Mouse (Mus musculus) heart, embryonic 11.5 days (tissue): ENCODE data around the gene Slc35e3. TPM values are rescaled to one million over a fixed set of nuclear protein-coding genes. Genes with fewer than 3 reads are reported as not detected.
"Not testable (repeated sequence)": the region's sequence is repeated elsewhere in the genome, so short reads cannot be mapped to it uniquely, and the experiment has no call there.

Experiments used
- ATAC-seq: fragments of 200-750 bp; cut with Nextera tagmentation; replicated peaks from 2 replicates; pipeline ENCODE4 v1.8.0; 2017; ENCODE audit warnings: moderate library complexity; ENCODE audit not compliant: insufficient number of reproducible peaks, low FRiP score, low TSS enrichment
- H3K27ac ChIP-seq: fragments of 300-500 bp; sonication (generic); 2 replicates; pipeline ENCODE4 v1.5.1; 2014; ENCODE audit warnings: mild to moderate bottlenecking, low read depth, low read length
- H3K27me3 ChIP-seq: fragments of 300-500 bp; sonication (generic); 2 replicates; pipeline ENCODE4 v1.6.1; 2014; ENCODE audit warnings: mild to moderate bottlenecking, low read length, mixed read lengths; ENCODE audit not compliant: control insufficient read depth, insufficient read depth
- H3K36me3 ChIP-seq: fragments of 300-500 bp; sonication (generic); 2 replicates; pipeline ENCODE4 v1.6.1; 2014; ENCODE audit warnings: mild to moderate bottlenecking, low read length, moderate library complexity, mixed read lengths; ENCODE audit not compliant: control insufficient read depth, insufficient read depth
- H3K4me1 ChIP-seq: fragments of 300-500 bp; sonication (generic); 2 replicates; pipeline ENCODE4 v1.6.1; 2014; ENCODE audit warnings: low read length; ENCODE audit not compliant: control insufficient read depth, insufficient read depth
- H3K4me2 ChIP-seq: fragments of 300-500 bp; sonication (generic); 2 replicates; pipeline ENCODE4 v1.6.1; 2014; ENCODE audit warnings: mild to moderate bottlenecking, moderate library complexity
- H3K4me3 ChIP-seq: fragments of 300-500 bp; sonication (generic); 2 replicates; pipeline ENCODE4 v1.5.1; 2014; ENCODE audit warnings: low read depth, low read length
- H3K9ac ChIP-seq: fragments of 300-500 bp; sonication (generic); 2 replicates; pipeline ENCODE4 v1.6.1; 2014; ENCODE audit warnings: mild to moderate bottlenecking, low read depth, low read length, moderate library complexity
- H3K9me3 ChIP-seq: fragments of 300-500 bp; sonication (generic); replicated peaks from 2 replicates; pipeline ENCODE4 v1.6.1; 2016; ENCODE audit warnings: low read length; ENCODE audit not compliant: control insufficient read depth
- WGBS: fragments of 180-500 bp; shearing (Covaris S2); extraction: QIAGEN DNeasy Blood & Tissue Kit; methylation state at CpG from one replicate; pipeline ENCODE4 v1.1.7; 2014; ENCODE audit not compliant: insufficient replicate concordance; 5-methylcytosine and 5-hydroxymethylcytosine counted together
- polyA plus RNA-seq: library from polyadenylated mRNA; unstranded; fragments of >200 nt; fragmentation: Nextera tagmentation; extraction: Ambion mirVana; gene quantifications from 2 replicates; pipeline ENCODE4 v1.2.1, GENCODE M21; 2014

Slc35e3 gene
- polyA plus RNA-seq, 1 experiment from 2014 or later: 6.9 TPM

DNA sequence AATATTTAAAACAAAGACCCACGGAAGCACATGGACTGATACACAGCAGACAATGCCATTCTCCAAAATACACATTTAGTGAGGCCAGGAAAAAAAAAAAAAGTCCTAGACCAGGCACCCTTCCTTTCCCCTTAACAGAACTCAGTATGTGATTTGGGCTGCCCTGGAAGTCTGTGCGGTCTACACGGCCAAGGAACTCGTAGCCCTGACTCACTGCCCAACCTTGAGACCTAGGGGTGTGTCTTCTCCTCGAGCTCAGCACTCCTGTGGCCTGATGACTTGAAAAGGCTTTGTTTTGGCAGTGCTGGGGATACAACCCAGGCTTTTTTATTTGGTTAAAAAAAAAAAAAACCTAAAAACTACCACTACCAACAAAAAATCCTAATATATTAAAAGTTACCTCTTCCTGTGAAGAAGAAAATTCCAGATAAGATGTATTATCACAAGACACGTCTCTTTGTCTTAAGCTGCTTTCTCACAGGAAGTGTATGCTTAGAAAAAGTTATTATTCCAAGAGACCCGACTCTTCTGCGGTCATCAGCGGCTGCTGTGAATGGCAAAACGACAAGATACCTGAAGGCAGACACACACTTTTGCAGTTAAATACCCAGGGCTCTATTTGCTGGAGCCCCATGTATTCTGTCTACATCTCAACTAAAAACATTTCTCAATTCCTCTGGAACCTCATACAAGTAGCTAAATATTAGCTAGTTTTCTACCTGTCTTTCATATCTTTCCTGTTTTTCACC, 11.9 kb downstream of the Slc35e3 start:
- 54% methylated on average over 9 of the region's 10 CpGs for WGBS
- not testable (repeated sequence) for ATAC-seq, H3K4me2 ChIP-seq, H3K4me3 ChIP-seq, H3K9ac ChIP-seq, H3K27ac ChIP-seq, H3K27me3 ChIP-seq, H3K36me3 ChIP-seq, H3K9me3 ChIP-seq, H3K4me1 ChIP-seq

DNA sequence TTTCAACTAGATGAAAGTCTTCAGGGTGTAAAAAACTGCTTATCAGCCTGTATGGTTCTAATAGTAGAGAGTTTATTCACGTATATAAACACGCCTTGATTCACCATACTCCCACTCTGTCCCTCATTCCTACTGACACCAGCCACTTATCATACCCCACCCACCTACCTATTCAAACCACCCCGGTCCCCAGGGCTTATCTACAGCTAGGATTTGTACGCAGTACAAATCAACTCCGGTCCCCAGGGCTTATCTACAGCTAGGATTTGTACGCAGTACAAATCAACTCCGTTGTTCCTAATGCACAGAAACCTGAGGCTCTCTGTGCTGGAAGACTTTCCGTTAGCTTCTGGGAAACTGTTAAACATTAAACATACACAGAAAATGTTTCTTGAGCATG, 12.5 kb downstream of the Slc35e3 start:
- H3K4me1 ChIP-seq, H3K27ac ChIP-seq, H3K27me3 ChIP-seq, H3K9ac ChIP-seq, H3K9me3 ChIP-seq, ATAC-seq, H3K4me3 ChIP-seq, H3K36me3 ChIP-seq, H3K4me2 ChIP-seq: not testable (repeated sequence)
- WGBS: 30% methylated on average over 8 of the region's 8 CpGs

DNA sequence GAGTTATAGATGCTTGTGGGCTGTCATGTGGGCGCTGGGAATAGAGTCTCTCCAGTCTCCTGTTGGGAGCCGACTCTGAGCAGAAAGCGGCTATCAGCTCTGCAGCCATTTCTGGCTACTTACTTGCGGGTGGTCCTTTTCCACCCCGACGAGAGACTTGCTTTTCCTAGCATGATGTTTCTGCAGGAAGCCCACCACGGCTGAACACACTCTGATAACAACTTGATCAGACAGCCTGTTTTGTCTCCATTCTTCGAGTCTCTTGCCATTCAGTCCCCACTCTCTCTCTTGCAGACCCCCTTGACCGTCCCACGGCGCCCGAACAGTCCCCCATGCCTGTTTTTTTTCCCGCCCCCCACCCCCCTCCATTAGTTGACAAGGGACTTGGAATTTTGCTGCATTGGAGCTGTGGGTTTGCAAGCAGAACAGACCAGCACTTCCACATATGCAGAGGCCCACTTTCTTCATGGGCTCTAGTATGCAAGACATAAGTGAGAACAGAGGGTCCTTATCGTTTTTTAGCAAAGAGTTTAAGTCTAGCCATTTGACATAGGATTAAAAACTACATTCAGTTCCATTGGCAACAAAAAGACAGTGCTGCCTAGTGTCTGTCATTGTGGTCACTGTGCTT, 13.1 kb downstream of the Slc35e3 start:
- Histone ChIP-seq H3K9me3 (no peaks in the 10 kb centered on the region), H3K4me2 (no peak overlapping the region), H3K4me1 (peaks cover 8% of the 10 kb centered on the region), H3K27ac (no peak overlapping the region), H3K27me3 (no peaks in the 10 kb centered on the region), H3K4me3 (no peak overlapping the region), H3K36me3 (peaks cover 4% of the 10 kb centered on the region; the same call in 1 of the 2 replicates), H3K9ac (peak overlapping the region; percentile 39; the same call in 1 of the 2 replicates)
- WGBS: 52% methylated on average over 14 of the region's 14 CpGs
- ATAC-seq: peak; percentile 23; the same call in 1 of the 2 replicates

DNA sequence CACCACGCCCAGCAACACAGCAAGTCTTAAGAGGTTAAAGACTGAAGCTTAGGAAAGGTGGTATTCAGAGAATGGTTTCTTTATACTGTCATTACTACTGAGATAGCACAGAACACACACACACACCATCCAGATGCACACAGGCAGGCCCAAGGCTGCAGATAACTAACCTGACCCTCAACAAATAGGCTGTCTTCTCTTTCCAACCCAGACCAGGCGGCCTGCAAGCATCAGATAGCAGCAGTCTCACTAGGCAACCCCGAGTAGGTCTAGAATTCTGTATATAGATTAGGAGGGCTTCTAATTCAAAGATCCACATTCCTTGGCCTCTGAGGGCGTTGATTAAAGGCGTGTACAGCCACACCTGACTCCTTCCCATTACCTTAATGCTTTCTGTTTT, 14.0 kb downstream of the Slc35e3 start:
- no peak overlapping the region for H3K4me3 ChIP-seq
- no peak overlapping the region for H3K27ac ChIP-seq
- H3K27me3 ChIP-seq: no peaks in the 10 kb centered on the region

DNA sequence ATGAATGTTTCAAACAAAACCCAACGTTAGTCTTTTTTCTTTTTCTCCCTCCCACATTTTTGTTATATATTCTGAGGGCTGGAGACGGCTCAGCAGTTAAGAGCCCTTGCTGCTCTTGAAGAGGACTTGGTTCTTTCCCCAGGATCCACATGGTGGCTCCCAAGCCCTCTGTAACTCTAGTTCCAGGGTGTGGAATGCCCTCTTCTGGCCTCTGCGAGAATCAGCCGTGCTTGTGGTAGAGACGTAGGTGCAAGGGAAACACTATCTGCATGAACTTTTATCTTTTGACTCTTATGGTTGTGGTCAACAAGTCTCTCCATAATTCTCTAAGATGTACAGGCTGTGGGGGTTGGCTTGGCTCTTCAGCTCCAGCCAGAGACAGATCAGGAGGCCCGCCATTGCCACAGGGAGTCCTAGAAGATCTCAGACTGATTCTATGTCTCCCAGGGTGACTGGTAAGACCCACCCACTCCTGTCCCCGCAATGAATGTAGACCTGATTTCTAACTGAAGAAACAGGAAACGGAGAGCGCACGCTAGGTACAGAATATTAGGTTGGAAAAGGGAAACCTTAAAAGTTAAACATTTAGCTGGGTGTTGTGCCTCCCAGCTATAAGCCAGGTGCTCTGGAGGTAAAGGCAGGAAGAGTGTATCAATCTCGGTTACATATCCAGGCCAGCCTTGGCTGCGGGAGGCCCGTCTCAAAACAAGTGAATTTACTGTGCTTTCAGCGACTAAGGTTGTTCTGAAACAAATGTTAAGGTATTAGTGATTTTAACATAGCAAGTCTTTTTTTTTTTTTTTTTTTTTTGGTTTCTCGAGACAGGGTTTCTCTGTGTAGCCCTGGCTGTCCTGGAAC, 14.7 kb downstream of the Slc35e3 start:
- Histone ChIP-seq H3K27me3 (no peaks in the 10 kb centered on the region), H3K9ac (no peak overlapping the region), H3K4me1 (peaks cover 8% of the 10 kb centered on the region), H3K36me3 (no peaks in the 10 kb centered on the region), H3K4me2 (no peak overlapping the region), H3K9me3 (no peaks in the 10 kb centered on the region), H3K27ac (no peak overlapping the region), H3K4me3 (no peak overlapping the region)
- WGBS: 44% methylated on average over 14 of the region's 15 CpGs
- ATAC-seq: no peak

More for the DNA sequence above, 14.0 kb downstream of the Slc35e3 start:
- Histone ChIP-seq H3K4me2 (no peak overlapping the region), H3K4me1 (peaks cover 8% of the 10 kb centered on the region), H3K9ac (no peak overlapping the region), H3K9me3 (no peaks in the 10 kb centered on the region), H3K36me3 (peaks cover 4% of the 10 kb centered on the region; the same call in 1 of the 2 replicates)
- ATAC-seq: no peak
- WGBS: 51% methylated on average over 5 of the region's 5 CpGs

DNA sequence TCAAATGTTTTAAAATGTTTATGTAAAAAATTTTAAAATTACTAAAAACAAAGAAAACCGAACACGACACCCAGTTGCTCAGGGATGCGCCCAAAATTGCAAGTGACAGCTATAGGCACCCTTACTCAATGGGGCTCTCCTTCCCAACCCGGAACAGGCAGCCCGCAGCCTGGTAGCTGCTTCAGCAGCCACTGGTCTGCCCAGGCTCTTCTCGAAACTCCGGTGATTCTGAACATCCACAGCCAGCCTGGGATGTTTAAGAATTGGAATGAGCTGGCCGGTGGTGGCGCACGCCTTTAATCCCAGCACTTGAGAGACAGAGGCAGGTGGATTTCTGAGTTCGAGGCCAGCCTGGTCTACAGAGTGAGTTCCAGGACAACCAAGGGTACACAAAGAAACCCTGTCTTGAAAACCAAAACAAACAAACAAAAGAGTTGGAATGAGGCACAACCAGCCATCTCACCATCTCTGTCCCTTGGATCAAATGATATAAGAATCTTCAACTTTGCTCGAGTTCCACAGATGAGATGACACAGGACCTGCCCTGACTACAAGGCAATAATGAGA, 15.4 kb downstream of the Slc35e3 start:
- ATAC-seq: no peak

DNA sequence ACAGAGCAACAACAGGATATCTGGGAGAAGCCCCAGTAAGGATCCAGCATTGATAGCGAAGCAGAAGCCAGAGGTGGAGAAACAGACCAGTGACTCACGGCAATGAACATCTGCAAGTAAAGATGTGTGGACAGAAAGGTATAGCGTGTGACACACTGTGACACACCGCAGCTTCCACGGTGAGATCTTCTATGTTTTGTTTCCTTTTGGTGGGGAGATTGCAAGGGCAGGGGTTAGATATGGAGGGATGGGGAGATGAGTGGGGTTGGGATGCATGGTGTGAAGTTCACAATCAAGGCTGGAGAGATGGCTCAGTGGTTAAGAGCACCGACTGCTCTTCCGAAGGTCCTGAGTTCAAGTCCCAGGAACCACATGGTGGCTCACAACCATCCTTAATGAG, 16.0 kb downstream of the Slc35e3 start:
- Histone ChIP-seq H3K36me3 (no peaks in the 10 kb centered on the region), H3K4me3 (no peak overlapping the region), H3K4me2 (no peak overlapping the region), H3K4me1 (peaks cover 8% of the 10 kb centered on the region), H3K9ac (no peak overlapping the region), H3K27ac (no peak overlapping the region), H3K9me3 (no peaks in the 10 kb centered on the region), H3K27me3 (no peaks in the 10 kb centered on the region)
- 90% methylated on average over 7 of the region's 7 CpGs for WGBS
- no peak for ATAC-seq

More for the DNA sequence above, 15.4 kb downstream of the Slc35e3 start:
- whole genome bisulfite sequencing: 90% methylated on average over 12 of the region's 12 CpGs
- Histone ChIP-seq H3K4me3 (no peak overlapping the region), H3K9ac (no peak overlapping the region), H3K27ac (no peak overlapping the region), H3K4me2 (no peak overlapping the region), H3K9me3 (no peaks in the 10 kb centered on the region), H3K27me3 (no peaks in the 10 kb centered on the region), H3K36me3 (no peaks in the 10 kb centered on the region), H3K4me1 (peaks cover 8% of the 10 kb centered on the region)

DNA sequence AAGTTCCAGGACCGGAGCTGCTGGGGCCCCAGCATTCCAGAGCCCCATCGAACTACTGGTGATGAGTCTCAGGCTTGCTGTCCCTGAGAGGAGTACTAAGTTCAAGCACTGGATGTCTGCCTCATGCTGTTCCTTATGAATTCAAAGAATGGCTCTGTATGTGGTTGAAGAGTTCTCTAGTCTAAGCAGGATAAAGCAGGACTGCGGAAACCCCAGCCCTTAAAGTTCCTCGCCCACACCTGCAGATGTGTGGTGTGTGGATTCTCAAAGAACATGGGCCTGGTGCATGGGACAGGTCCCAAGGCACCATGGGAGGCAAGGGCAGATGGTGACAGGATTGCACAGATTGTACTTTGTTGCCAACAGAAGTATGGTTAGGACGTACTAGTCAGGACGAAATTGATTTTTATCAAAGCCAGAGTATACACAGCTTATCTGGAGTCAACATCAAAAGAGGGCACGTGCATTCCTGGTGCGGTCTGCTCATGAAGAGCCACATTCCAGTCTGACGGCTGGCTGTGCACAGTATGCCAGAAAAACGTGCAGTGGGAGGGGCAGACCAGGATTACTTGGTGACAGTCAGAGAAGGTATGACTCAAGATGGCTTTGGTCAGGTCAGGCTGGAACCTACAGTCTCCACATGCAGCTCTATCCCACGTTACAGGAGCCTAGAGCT, 16.9 kb downstream of the Slc35e3 start:
- H3K27ac ChIP-seq: no peak overlapping the region
- H3K4me3 ChIP-seq: no peak overlapping the region
- H3K27me3 ChIP-seq: no peaks in the 10 kb centered on the region
- no peak overlapping the region for H3K4me2 ChIP-seq
- no peak overlapping the region for H3K9ac ChIP-seq
- WGBS: 59% methylated on average over 11 of the region's 11 CpGs
- H3K9me3 ChIP-seq: no peaks in the 10 kb centered on the region
- H3K4me1 ChIP-seq: peaks cover 8% of the 10 kb centered on the region
- no peak for ATAC-seq
- H3K36me3 ChIP-seq: no peaks in the 10 kb centered on the region
